Mouse (Mus musculus): Measurements from ENCODE around the gene Sap18.

- TF ChIP-seq CTCF (IDR thresholded peaks at IDR 0.05; ENCODE audit: low read depth) (no peak), EP300 (IDR thresholded peaks at IDR 0.05; ENCODE audit: low read depth) (no peak)
Observed at GRCm38 (mm10) chr14:57789311-57789710, 8.7 kb upstream of the Sap18 start.
